Mouse (Mus musculus) thymus, adult 2 months (tissue): Measurements from ENCODE around the gene Pepd. TPM values are rescaled to one million over a fixed set of nuclear protein-coding genes. Genes with fewer than 3 reads are reported as not detected.

ENCODE experiments used
- DNase-seq: peaks from one replicate; pipeline ENCODE4 v3.0.0; 2021
- H3K27ac ChIP-seq: fragments of 200-500 bp; 2 replicates; pipeline ENCODE4 v1.5.1; 2012; ENCODE audit warnings: low read length, control low read depth; ENCODE audit not compliant: control insufficient read depth, insufficient read depth
- H3K27me3 ChIP-seq: fragments of 200-500 bp; 2 replicates; pipeline ENCODE4 v1.6.1; 2012; ENCODE audit warnings: mild to moderate bottlenecking, low read length, moderate library complexity, mixed read lengths; ENCODE audit not compliant: control insufficient read depth, insufficient read depth
- H3K36me3 ChIP-seq: fragments of 200-500 bp; 2 replicates; pipeline ENCODE4 v1.6.1; 2012; ENCODE audit warnings: mild to moderate bottlenecking, low read length, moderate library complexity; ENCODE audit not compliant: control insufficient read depth, insufficient read depth
- H3K4me1 ChIP-seq: fragments of 200-500 bp; replicated peaks from 2 replicates; pipeline ENCODE4 v1.6.1; 2012; ENCODE audit warnings: low read length; ENCODE audit not compliant: control insufficient read depth, insufficient read depth
- H3K4me3 ChIP-seq: fragments of 200-500 bp; 2 replicates; pipeline ENCODE4 v1.5.1; 2012; ENCODE audit warnings: mild to moderate bottlenecking, low read length, control low read depth, moderate library complexity; ENCODE audit not compliant: control insufficient read depth, insufficient read depth
- CTCF ChIP-seq: fragments of 200-500 bp; IDR thresholded peaks from 2 replicates; pipeline ENCODE4 v1.5.1; 2012; ENCODE audit warnings: mild to moderate bottlenecking, control low read depth, low read length, moderate library complexity, borderline replicate concordance; ENCODE audit not compliant: control insufficient read depth, poor library complexity, insufficient read depth; ENCODE audit errors: extremely low read depth
- POLR2A ChIP-seq: fragments of 200-500 bp; IDR thresholded peaks from 2 replicates; pipeline ENCODE4 v1.6.1; 2012; ENCODE audit warnings: mild to moderate bottlenecking, low read length, control low read depth, moderate library complexity; ENCODE audit not compliant: control insufficient read depth, poor library complexity, insufficient read depth; ENCODE audit errors: extremely low read depth
- WGBS: fragments of 180-500 bp; shearing (Covaris S2); methylation state at CpG from one replicate; pipeline ENCODE4 v1.1.7; 2018; 5-methylcytosine and 5-hydroxymethylcytosine counted together
- polyA plus RNA-seq: library from polyadenylated mRNA; depleted of rRNA; stranded (reverse); fragments of >200 nt; gene quantifications from 2 replicates; pipeline ENCODE4 v1.2.3, GENCODE M21; 2012; rRNA removed

The Pepd gene
- polyA plus RNA-seq = 77.0 and 87.6 TPM in 2 replicates

DNA sequence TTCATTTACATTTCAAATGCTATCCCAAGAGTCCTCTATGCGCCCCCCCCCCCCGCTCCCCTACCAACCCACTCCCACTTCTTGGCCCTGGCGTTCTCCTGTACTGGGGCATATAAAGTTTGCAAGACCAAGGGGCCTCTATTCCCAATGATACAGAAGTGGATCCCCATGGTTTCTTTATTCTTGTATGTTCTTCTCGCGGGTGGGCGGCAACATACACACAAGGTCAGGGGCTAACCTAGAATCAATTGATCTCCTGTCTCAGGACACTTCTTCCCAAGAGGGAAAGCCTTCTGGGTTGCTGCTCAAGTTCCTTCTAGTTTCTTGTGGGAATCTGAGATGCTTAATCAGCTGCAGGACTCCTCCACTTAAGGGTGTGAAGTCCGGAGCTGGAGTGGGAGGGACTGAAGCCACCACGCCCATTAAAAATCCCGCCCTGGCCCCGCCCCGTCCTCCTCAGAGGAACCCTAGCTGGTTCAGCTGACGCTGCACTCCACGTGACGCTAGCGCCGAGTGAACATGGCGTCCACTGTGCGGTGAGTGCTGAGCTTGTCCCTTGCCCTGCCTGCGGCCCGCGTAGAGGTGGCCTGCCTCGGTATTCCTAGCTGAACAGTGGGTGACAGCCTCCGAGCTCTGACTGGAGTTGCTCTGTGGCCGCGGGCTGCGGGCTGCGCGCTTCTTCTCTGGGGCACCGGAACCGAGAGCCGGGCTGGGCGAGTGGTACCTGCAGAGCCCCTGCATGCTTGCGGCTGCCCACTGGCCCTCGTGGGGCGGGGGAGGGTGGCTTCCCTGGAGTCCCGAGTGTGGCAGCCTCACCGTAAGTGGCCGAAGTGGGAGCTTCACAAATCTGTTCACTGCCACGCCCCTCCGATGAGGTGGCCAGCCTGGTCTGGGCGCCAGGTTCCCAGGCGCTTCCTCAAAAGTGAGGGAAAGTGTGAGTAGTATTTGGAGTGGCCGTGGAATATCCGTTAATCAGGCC lies at the start of gene Pepd:
Pepd (plus strand) TSS at position 461 of the 979 bp plus-strand sequence.
- WGBS = 9% methylated on average over 43 of the region's 44 CpGs
- Histone ChIP-seq H3K27me3 (no peaks in the 10 kb centered on the region), H3K27ac (no peak within 1 kb of the TSS), H3K4me3 (peak within 1 kb of the TSS; percentile 60), H3K4me1 (peaks cover 26% of the 10 kb centered on the region), H3K36me3 (no peaks in the 10 kb centered on the region)
- TF ChIP-seq CTCF = no peak
- TF ChIP-seq POLR2A = 0 out of 2 replicates have a peak, but pooled peaks have one; percentile 15
- DNase-seq = peak; percentile 63

DNA sequence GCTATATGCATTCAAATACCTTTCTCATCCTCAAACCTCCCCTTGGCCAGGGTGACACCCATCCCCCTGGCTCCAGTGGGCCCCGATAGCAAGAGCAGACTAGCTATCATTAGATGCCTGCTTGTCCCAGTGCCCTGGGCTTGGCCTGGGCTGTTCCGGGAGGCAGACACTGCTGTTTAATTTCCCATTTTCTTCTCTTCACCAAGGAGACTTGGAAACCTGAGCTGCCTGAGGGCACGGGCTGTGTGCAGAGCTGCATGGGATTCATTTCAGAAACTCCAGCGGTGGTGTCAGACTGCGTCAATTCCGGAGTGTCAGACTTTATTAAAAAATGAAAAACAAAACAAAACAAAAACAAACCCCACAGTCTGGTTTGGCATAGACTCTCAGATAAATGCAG lies 44.9 kb upstream of the Pepd start:
- H3K27me3 ChIP-seq = no peaks in the 10 kb centered on the region
- TF ChIP-seq POLR2A (no peak), CTCF (no peak)
- no peak overlapping the region for H3K27ac ChIP-seq
- no peaks in the 10 kb centered on the region for H3K36me3 ChIP-seq
- H3K4me3 ChIP-seq = no peak overlapping the region
- 85% methylated on average over 6 of the region's 6 CpGs for WGBS
- no peaks in the 10 kb centered on the region for H3K4me1 ChIP-seq
- DNase-seq = no peak

DNA sequence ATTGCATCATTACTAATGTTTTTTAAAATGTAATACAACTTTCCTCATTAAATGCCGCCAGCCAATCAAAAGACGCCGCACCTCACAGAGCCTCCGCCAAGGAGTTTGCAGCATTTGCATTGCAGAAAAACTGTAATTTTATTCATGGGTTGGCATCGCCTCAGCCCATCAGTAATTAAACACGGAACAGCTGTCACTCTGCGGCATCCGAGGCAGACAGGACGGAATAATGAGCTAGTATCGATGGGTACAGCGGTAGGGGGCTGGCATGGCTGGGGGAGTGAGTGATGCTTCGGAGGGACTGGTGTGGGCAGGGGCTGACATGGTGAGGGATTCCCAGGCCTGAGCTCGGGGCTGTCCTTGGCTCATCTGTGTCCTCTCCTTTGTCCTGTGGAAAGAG lies 42.5 kb upstream of the Pepd start:
- Histone ChIP-seq H3K4me1 (no peaks in the 10 kb centered on the region), H3K36me3 (no peaks in the 10 kb centered on the region), H3K27ac (no peak overlapping the region), H3K27me3 (no peaks in the 10 kb centered on the region), H3K4me3 (no peak overlapping the region)
- TF ChIP-seq POLR2A (no peak), CTCF (no peak)
- DNase-seq = no peak
- WGBS = 91% methylated on average over 13 of the region's 13 CpGs

DNA sequence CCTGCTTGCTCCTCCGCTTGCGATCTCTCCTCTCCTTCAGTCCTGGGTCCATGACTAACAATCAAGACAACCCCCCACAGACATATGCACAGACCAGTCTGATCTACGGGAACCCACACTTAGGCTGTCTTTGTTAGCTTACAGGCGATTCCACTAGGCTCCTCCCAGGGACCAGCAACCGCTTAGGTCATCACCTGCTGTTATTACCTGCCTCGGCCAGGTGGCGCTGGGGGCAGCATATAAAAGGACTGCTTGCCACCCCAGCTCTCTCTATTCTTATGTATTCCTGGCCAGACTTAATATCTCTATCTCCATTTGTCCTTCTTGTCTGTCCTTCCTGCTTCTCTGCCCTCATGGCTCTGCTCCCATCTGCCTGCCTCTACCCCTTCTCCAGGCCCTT lies 35.4 kb upstream of the Pepd start:
- Histone ChIP-seq H3K36me3 (no peaks in the 10 kb centered on the region), H3K4me3 (no peak overlapping the region), H3K27ac (no peak overlapping the region), H3K4me1 (no peaks in the 10 kb centered on the region), H3K27me3 (no peaks in the 10 kb centered on the region)
- TF ChIP-seq POLR2A (no peak), CTCF (no peak)
- no peak for DNase-seq
- WGBS = 64% methylated on average over 7 of the region's 7 CpGs

DNA sequence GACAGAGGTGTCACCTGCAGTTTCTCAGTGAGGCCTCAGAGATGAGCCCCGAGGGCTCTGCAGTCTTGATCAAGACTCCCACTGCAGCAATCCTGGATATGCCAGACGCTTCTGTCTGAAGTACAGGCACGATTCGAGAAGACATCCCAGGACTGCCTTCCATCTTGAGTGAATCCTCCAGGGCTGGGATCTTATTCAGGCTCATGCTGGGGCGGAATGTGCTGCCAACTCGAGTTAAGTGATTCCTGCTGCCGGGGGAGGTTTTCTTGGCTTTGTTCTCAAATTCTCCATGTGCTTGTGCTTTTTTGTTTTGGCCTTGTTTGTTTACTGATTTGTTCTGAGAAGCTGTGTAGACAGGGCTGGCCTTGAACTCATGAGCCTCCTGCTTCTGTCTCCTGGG lies 34.4 kb upstream of the Pepd start:
- WGBS = 86% methylated on average over 7 of the region's 7 CpGs
- H3K27me3 ChIP-seq = no peaks in the 10 kb centered on the region
- H3K4me1 ChIP-seq = no peaks in the 10 kb centered on the region
- H3K4me3 ChIP-seq = no peak overlapping the region
- no peak for TF ChIP-seq POLR2A
- TF ChIP-seq CTCF = no peak
- H3K27ac ChIP-seq = no peak overlapping the region
- no peak for DNase-seq
- no peaks in the 10 kb centered on the region for H3K36me3 ChIP-seq

DNA sequence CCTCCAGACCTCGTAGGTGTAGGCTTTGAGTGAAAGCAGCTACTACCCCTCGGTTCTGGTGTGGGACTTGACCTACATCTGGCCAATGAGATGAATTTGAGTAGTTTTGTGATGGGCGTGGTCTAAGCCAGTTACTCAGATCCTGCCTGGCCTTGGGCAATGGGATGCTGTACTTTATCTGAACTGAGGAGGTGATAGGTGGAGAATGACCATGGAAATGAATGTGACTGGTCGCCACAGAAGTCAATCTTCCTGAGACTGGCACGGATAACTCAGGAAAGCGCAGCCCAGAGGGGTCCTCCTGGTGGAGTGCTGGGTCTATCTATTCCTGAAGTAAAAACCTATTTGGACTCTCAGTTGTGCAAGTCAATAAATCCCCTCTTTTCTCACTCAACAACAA lies 23.7 kb upstream of the Pepd start:
- 78% methylated on average over 6 of the region's 6 CpGs for WGBS
- no peak overlapping the region for H3K27ac ChIP-seq
- no peak overlapping the region for H3K4me3 ChIP-seq
- H3K4me1 ChIP-seq = no peaks in the 10 kb centered on the region
- H3K27me3 ChIP-seq = no peaks in the 10 kb centered on the region
- no peak for DNase-seq
- no peaks in the 10 kb centered on the region for H3K36me3 ChIP-seq
- TF ChIP-seq POLR2A = no peak
- TF ChIP-seq CTCF = no peak

DNA sequence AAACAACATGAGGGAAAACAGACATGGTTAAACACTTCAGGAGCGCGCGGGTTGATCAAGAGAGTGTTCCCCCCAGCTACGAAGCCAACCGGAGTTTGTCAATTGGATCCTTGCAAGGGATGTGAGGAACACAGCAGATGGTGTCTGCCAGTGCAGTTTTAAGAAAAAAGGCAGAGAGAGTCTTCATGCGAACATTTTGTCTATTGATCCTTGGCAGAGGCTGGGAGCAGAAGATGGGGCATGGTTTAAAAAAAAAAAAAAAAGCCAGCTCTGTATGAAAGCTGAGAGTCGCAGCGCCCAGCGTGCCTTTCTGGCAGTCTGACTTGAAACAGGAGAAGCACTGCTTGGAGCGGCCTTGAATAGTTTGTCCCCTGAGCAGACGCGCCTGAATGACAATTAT lies 23.3 kb upstream of the Pepd start:
- no peak for DNase-seq
- Histone ChIP-seq H3K27me3 (no peaks in the 10 kb centered on the region), H3K27ac (no peak overlapping the region), H3K36me3 (no peaks in the 10 kb centered on the region), H3K4me3 (no peak overlapping the region), H3K4me1 (no peaks in the 10 kb centered on the region)
- TF ChIP-seq POLR2A (no peak), CTCF (no peak)
- 81% methylated on average over 12 of the region's 12 CpGs for WGBS
